Mouse (Mus musculus) forebrain, embryonic 15.5 days (tissue): ENCODE results near the gene Btf3. TPM values are rescaled to one million over a fixed set of nuclear protein-coding genes. Genes with fewer than 3 reads are reported as not detected.

ENCODE experiments used
- ATAC-seq: fragments of 200-750 bp; cut with Nextera tagmentation; replicated peaks from 2 replicates; pipeline ENCODE4 v1.8.0; 2017; ENCODE audit warnings: mild to moderate bottlenecking, moderate TSS enrichment, moderate library complexity
- H3K27ac ChIP-seq: fragments of 300-500 bp; sonication (generic); replicated peaks from 2 replicates; pipeline ENCODE4 v1.5.1; 2015; ENCODE audit warnings: mild to moderate bottlenecking, inconsistent platforms
- H3K27me3 ChIP-seq: fragments of 300-500 bp; sonication (generic); 2 replicates; pipeline ENCODE4 v1.6.1; 2015; ENCODE audit warnings: inconsistent platforms
- H3K36me3 ChIP-seq: fragments of 300-500 bp; sonication (generic); 2 replicates; pipeline ENCODE4 v1.6.1; 2015; ENCODE audit warnings: mild to moderate bottlenecking, inconsistent platforms
- H3K4me1 ChIP-seq: fragments of 300-500 bp; sonication (generic); 2 replicates; pipeline ENCODE4 v1.6.1; 2015; ENCODE audit warnings: inconsistent platforms
- H3K4me2 ChIP-seq: fragments of 300-500 bp; sonication (generic); replicated peaks from 2 replicates; pipeline ENCODE4 v1.6.1; 2015; ENCODE audit warnings: mild to moderate bottlenecking, inconsistent platforms
- H3K4me3 ChIP-seq: fragments of 300-500 bp; sonication (generic); 2 replicates; pipeline ENCODE4 v1.5.1; 2015; ENCODE audit warnings: mild to moderate bottlenecking, inconsistent platforms
- H3K9ac ChIP-seq: fragments of 300-500 bp; sonication (generic); replicated peaks from 2 replicates; pipeline ENCODE4 v1.6.1; 2015; ENCODE audit warnings: mild to moderate bottlenecking, inconsistent platforms
- H3K9me3 ChIP-seq: fragments of 300-500 bp; sonication (generic); 2 replicates; pipeline ENCODE4 v1.6.1; 2016; ENCODE audit warnings: inconsistent platforms
- WGBS: fragments of 180-500 bp; shearing (Covaris S2); methylation state at CpG from one replicate; pipeline ENCODE4 v1.1.7; 2015; ENCODE audit warnings: mixed read lengths; 5-methylcytosine and 5-hydroxymethylcytosine counted together
- polyA plus RNA-seq: library from polyadenylated mRNA; unstranded; fragments of >200 nt; fragmentation: Nextera tagmentation; extraction: Ambion mirVana; gene quantifications from 2 replicates; pipeline ENCODE4 v1.2.1, GENCODE M21; 2015

The Btf3 gene
- polyA plus RNA-seq, 1 experiment from 2014 or later = 597 TPM

DNA sequence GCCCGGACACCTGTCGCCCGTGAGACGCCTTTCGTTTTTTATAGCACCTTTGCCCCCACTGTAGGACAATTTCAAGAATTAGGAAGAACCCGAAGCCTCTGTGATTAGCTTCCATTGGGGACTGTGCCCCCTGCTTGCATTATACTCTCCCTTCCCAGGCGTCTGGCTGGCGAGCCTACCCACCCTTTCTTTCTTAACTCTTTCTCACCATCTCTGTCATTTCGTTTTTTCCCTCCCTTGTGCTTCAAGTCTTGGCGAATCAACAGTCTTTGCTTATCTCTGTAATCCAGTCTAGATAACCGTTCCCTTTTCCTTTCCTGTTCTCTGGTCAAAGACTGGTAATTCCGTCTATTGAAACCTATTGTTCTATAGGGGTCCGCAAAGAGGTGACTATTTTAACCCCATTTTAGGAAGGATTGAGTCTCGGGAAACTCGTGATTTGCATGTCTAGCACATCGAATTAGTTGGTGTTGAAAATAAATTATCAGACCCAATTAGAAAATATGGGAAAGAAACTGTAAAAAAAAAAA lies 53.3 kb downstream of the Btf3 start:
- Histone ChIP-seq H3K9me3 (no peaks in the 10 kb centered on the region), H3K4me1 (peaks cover 26% of the 10 kb centered on the region), H3K9ac (peak overlapping the region; percentile 96), H3K27me3 (no peaks in the 10 kb centered on the region), H3K36me3 (peaks cover 33% of the 10 kb centered on the region), H3K27ac (peak overlapping the region; percentile 97), H3K4me3 (peak overlapping the region; percentile 94), H3K4me2 (peak overlapping the region; percentile 67)
- ATAC-seq = peak; percentile 66
- WGBS = 1% methylated on average over 16 of the region's 16 CpGs

DNA sequence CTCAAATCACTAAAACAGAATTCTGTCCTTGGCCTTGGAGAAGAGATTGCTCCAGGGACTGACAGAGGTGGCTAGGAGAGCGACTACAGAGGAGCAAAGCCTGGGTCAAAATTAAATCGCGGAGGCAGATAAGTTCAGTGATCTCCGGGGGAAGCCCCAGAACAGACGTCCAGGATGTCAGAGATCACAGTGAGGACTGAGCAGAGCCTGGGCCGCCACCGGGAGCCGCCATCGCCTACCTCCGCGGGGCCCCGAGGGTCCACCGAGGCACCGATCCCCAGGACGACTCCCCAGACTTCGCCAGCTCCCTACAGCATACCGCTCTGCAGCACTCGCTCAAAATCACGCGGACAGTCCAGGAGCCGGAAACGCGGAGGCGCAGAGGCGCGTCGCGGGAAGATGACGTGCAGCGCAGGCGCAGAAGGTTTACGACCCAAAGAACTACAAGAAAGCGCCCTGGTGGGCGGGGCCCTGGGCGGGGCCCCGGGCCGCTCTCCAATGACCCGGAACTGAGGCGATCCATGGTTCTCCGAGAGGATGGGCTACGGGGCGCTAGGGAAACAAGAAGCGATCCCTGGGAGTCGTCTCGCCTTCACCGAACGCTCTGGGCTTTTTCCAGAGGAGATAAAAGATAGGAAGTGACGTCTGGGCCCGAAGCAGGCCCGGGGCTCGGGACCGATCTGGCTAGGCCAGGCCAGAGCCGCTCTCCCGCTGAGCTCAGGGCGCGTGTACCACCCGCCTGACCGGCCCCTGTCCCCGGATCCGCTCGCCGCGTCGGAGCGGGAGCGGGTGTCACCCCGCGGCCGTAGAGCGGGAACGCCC lies 54.0 kb downstream of the Btf3 start, which contains the start of the genes Utp15 and Ankra2:
Utp15 (minus strand) TSS at position 406 of the 822 bp plus-strand sequence.
Ankra2 (plus strand) TSS at position 439 of the 822 bp plus-strand sequence.
- Histone ChIP-seq H3K9ac (peak within 1 kb of the TSS; percentile 96), H3K27me3 (no peaks in the 10 kb centered on the region), H3K36me3 (peaks cover 34% of the 10 kb centered on the region), H3K4me1 (peaks cover 26% of the 10 kb centered on the region), H3K27ac (peak within 1 kb of the TSS; percentile 97), H3K9me3 (no peaks in the 10 kb centered on the region), H3K4me3 (peak within 1 kb of the TSS; percentile 94), H3K4me2 (peak within 1 kb of the TSS; percentile 88)
- peak; percentile 99 for ATAC-seq
- WGBS = under 1% methylated on average over 71 of the region's 71 CpGs

Other genes with a start within 250 kb of the Btf3 start
- 14.2 and 15.7 TPM in 2 replicates for gene Arhgef28, start 110.6 kb downstream of the Btf3 start, polyA plus RNA-seq
- 32.8 and 34.4 TPM in 2 replicates for gene Utp15, start 54.0 kb downstream of the Btf3 start, polyA plus RNA-seq
- 59.9 and 62.5 TPM in 2 replicates for gene Ankra2, start 53.9 kb downstream of the Btf3 start, polyA plus RNA-seq
- gene Gm21976, start 37.1 kb downstream of the Btf3 start, polyA plus RNA-seq = not detected in 2 replicates
- gene Foxd1, start 37.2 kb upstream of the Btf3 start, polyA plus RNA-seq = 0.55 and 0.56 TPM in 2 replicates
- gene Gm10320, start 175.0 kb upstream of the Btf3 start, polyA plus RNA-seq = 0.59 and 1.4 TPM in 2 replicates